Mouse (Mus musculus): Measurements from ENCODE around the gene Ddx6.
"Not testable (repeated sequence)": the region's sequence is repeated elsewhere in the genome, so short reads cannot be mapped to it uniquely, and the experiment has no call there.

The Ddx6 gene

GRCm38 (mm10) chr9:44604779-44605615 lies at the start of gene Ddx6:
Gene Ddx6 (plus strand): TSS chr9:44604892.
- DNase-seq, result peak; percentile 88

- DNase-seq, result no peak
Measured at GRCm38 (mm10) chr9:44561597-44561996, 43.1 kb upstream of the Ddx6 start, which contains the start of gene Cxcr5. Gene Cxcr5 (minus strand): TSS chr9:44561877.

- DNase-seq, result no peak
Measured at GRCm38 (mm10) chr9:44562936-44563335, 41.8 kb upstream of the Ddx6 start.

GRCm38 (mm10) chr9:44565367-44565766 lies 39.3 kb upstream of the Ddx6 start:
- no peak for DNase-seq

- DNase-seq, result peak; percentile 30
Measured at GRCm38 (mm10) chr9:44567338-44568082, 37.2 kb upstream of the Ddx6 start.

- no peak for DNase-seq
Measured at GRCm38 (mm10) chr9:44568083-44568455, 36.6 kb upstream of the Ddx6 start.

GRCm38 (mm10) chr9:44570939-44571382 lies 33.7 kb upstream of the Ddx6 start:
- DNase-seq, result no peak

GRCm38 (mm10) chr9:44573306-44573705 lies 31.4 kb upstream of the Ddx6 start:
- DNase-seq, result no peak

- DNase-seq, result no peak
Measured at GRCm38 (mm10) chr9:44575095-44575494, 29.6 kb upstream of the Ddx6 start.

GRCm38 (mm10) chr9:44576046-44576445 lies 28.6 kb upstream of the Ddx6 start:
- DNase-seq, result not testable (repeated sequence)

- DNase-seq, result peak; percentile 82
Measured at GRCm38 (mm10) chr9:44579392-44579791, 25.3 kb upstream of the Ddx6 start.

GRCm38 (mm10) chr9:44580085-44580484 lies 24.6 kb upstream of the Ddx6 start:
- DNase-seq, result no peak

- DNase-seq, result peak; percentile 57
Measured at GRCm38 (mm10) chr9:44581423-44581822, 23.3 kb upstream of the Ddx6 start.

GRCm38 (mm10) chr9:44582390-44582789 lies 22.3 kb upstream of the Ddx6 start:
- DNase-seq, result no peak

GRCm38 (mm10) chr9:44586640-44587261 lies 17.9 kb upstream of the Ddx6 start:
- DNase-seq, result no peak

GRCm38 (mm10) chr9:44587262-44588160 lies 17.2 kb upstream of the Ddx6 start:
- DNase-seq, result no peak

GRCm38 (mm10) chr9:44588605-44589004 lies 16.1 kb upstream of the Ddx6 start:
- no peak for DNase-seq

GRCm38 (mm10) chr9:44589095-44589494 lies 15.6 kb upstream of the Ddx6 start:
- no peak for DNase-seq

- no peak for DNase-seq
Measured at GRCm38 (mm10) chr9:44590969-44591368, 13.7 kb upstream of the Ddx6 start.

GRCm38 (mm10) chr9:44591595-44592188 lies 13.0 kb upstream of the Ddx6 start:
- no peak for DNase-seq

GRCm38 (mm10) chr9:44593221-44593620 lies 11.5 kb upstream of the Ddx6 start:
- DNase-seq, result no peak

GRCm38 (mm10) chr9:44593886-44594285 lies 10.8 kb upstream of the Ddx6 start:
- DNase-seq, result no peak

Measured in thymus, postnatal 4 days (tissue).